Mouse (Mus musculus): ENCODE data around the gene Vav3.

DNA sequence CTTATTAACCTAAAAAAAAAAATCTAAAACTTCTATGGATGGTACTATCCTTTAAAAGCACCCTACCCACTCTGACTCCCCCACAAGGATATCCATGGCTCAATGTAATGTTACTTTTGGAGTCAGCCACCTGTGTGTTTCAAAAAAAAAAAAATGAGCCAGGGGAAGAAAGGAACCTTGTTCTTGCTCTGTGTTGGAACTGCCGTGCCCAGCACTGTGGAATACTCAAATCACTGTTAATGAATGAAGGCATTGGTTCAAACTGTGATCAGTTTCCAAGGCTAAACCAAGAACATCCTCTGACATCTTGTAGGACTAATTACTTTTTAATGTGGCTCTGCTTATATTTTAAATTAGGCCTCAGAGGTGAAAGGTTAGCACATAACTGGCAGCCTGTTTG is 282.4 kb downstream of the Vav3 start:
- TF ChIP-seq POLR2A (IDR thresholded peaks at IDR 0.05; ENCODE audit: insufficient read depth, low read length) (no peak), CTCF (IDR thresholded peaks at IDR 0.05; ENCODE audit: low read depth, low read length) (no peak), EP300 (IDR thresholded peaks at IDR 0.05; ENCODE audit: insufficient read depth, low read depth, low read length) (no peak)
